Mouse (Mus musculus) left cerebral cortex, adult 2 months (tissue): Measurements from ENCODE around the gene E130309D02Rik. TPM values are rescaled to one million over a fixed set of nuclear protein-coding genes. Genes with fewer than 3 reads are reported as not detected.

Source experiments
- DNase-seq, 2 experiments: peaks; one replicate each; pipeline ENCODE4 v3.0.0; 2021 to 2022; ENCODE audit warnings: low spot score in 2 of 2, mixed read lengths in 1 of 2; ENCODE audit errors: extremely low spot score in 1 of 2
- H3K27ac ChIP-seq: fragments of 200-600 bp; 2 replicates; pipeline ENCODE4 v1.8.1; 2022
- H3K4me3 ChIP-seq: fragments of 200-600 bp; 2 replicates; pipeline ENCODE4 v1.8.1; 2022
- CTCF ChIP-seq: fragments of 200-600 bp; IDR thresholded peaks from 2 replicates; pipeline ENCODE4 v1.8.1; 2022; ENCODE audit warnings: antibody characterized with exemption, mild to moderate bottlenecking, moderate library complexity
- intact Hi-C: fragments of 180-260 bp; cut with DNase I; formaldehyde crosslinking; loops from one replicate; pipeline ENCODE4 v1.15.1; 2025
- long read RNA-seq, 2 experiments: library from polyadenylated mRNA; stranded (forward); transcript quantifications; one replicate each; pipeline ENCODE4 v2.0.0; 2021; ENCODE audit warnings: borderline mapping rate in 2 of 2
- total RNA-seq, 2 experiments: library from RNA; stranded (reverse); gene quantifications; 2 replicates each; pipeline ENCODE4 v1.2.3; 2021

E130309D02Rik gene
- total RNA-seq = 10 to 100 TPM; 24.2 to 25.5 TPM
- long read RNA-seq, experiment 1, transcript E130309D02Rik-201 (6 exons, 2,208 nt) = major isoform, 25 of 47 reads
- long read RNA-seq, experiment 1, partial matches to known transcripts = 1 of 47 reads
- long read RNA-seq, experiment 1, other reads (novel, unspliced or antisense) = 21 of 47 reads
- long read RNA-seq, experiment 2, transcript E130309D02Rik-201 (6 exons, 2,208 nt) = major isoform, 12 of 26 reads
- long read RNA-seq, experiment 2, partial matches to known transcripts = 3 of 26 reads
- long read RNA-seq, experiment 2, other reads (novel, unspliced or antisense) = 11 of 26 reads

- DNase-seq = peak; percentile 91 to 94
- intact Hi-C loops = no loop called here
- H3K4me3 ChIP-seq = peak within 1 kb of the TSS; percentile 80
- TF ChIP-seq CTCF = peak; percentile 95
- peak within 1 kb of the TSS; percentile 89 for H3K27ac ChIP-seq
These were observed at the start of gene E130309D02Rik for GRCm38 (mm10) chr5:143314730-143315513. Gene E130309D02Rik (minus strand): TSS chr5:143315360.

GRCm38 (mm10) chr5:143363678-143364615 lies 48.8 kb upstream of the E130309D02Rik start:
- Histone ChIP-seq H3K27ac (no peak overlapping the region), H3K4me3 (peak overlapping the region; percentile 55)
- DNase-seq = no peak
- intact Hi-C loops = no loop called here
- TF ChIP-seq CTCF = no peak

- Histone ChIP-seq H3K4me3 (no peak overlapping the region), H3K27ac (no peak overlapping the region)
- intact Hi-C loops = no loop called here
- no peak for TF ChIP-seq CTCF
- DNase-seq = no peak
These were observed 46.3 kb upstream of the E130309D02Rik start for GRCm38 (mm10) chr5:143361428-143361827.

- Histone ChIP-seq H3K4me3 (no peak overlapping the region), H3K27ac (no peak overlapping the region)
- peak; percentile 40 for TF ChIP-seq CTCF
- no peak for DNase-seq
- intact Hi-C loops = no loop called here
These were observed 44.8 kb upstream of the E130309D02Rik start for GRCm38 (mm10) chr5:143360000-143360399.

- H3K4me3 ChIP-seq = no peak overlapping the region
- intact Hi-C loops = no loop called here
- no peak for DNase-seq
- H3K27ac ChIP-seq = no peak overlapping the region
- peak; percentile 24 for TF ChIP-seq CTCF
These were observed 44.1 kb upstream of the E130309D02Rik start for GRCm38 (mm10) chr5:143359263-143359662.

GRCm38 (mm10) chr5:143357564-143357963 lies 42.4 kb upstream of the E130309D02Rik start:
- intact Hi-C loops = no loop called here
- DNase-seq = no peak
- no peak for TF ChIP-seq CTCF
- no peak overlapping the region for H3K27ac ChIP-seq
- no peak overlapping the region for H3K4me3 ChIP-seq

GRCm38 (mm10) chr5:143356686-143357388 lies 41.7 kb upstream of the E130309D02Rik start, which contains the start of gene Grid2ip:
Gene Grid2ip (plus strand): TSS chr5:143357338.
- no peak for TF ChIP-seq CTCF
- DNase-seq = no peak
- Histone ChIP-seq H3K27ac (no peak within 1 kb of the TSS), H3K4me3 (no peak within 1 kb of the TSS)
- intact Hi-C loops = no loop called here

GRCm38 (mm10) chr5:143356017-143356416 lies 40.9 kb upstream of the E130309D02Rik start:
- no peak for TF ChIP-seq CTCF
- intact Hi-C loops = no loop called here
- no peak for DNase-seq
- Histone ChIP-seq H3K27ac (no peak overlapping the region), H3K4me3 (no peak overlapping the region)

GRCm38 (mm10) chr5:143346367-143346766 lies 31.2 kb upstream of the E130309D02Rik start:
- no peak overlapping the region for H3K4me3 ChIP-seq
- no peak overlapping the region for H3K27ac ChIP-seq
- intact Hi-C loops = no loop called here
- no peak for TF ChIP-seq CTCF
- no peak for DNase-seq

- DNase-seq = no peak
- H3K4me3 ChIP-seq = no peak overlapping the region
- H3K27ac ChIP-seq = no peak overlapping the region
- TF ChIP-seq CTCF = no peak
- intact Hi-C loops = no loop called here
These were observed 24.4 kb upstream of the E130309D02Rik start for GRCm38 (mm10) chr5:143339603-143340002.

GRCm38 (mm10) chr5:143336559-143336958 lies 21.4 kb upstream of the E130309D02Rik start:
- intact Hi-C loops = no loop called here
- no peak for DNase-seq
- peak; percentile 14 for TF ChIP-seq CTCF
- H3K4me3 ChIP-seq = no peak overlapping the region
- H3K27ac ChIP-seq = no peak overlapping the region
